Mouse (Mus musculus) heart, embryonic 16.5 days (tissue): ENCODE data around the gene Hapln4. TPM values are rescaled to one million over a fixed set of nuclear protein-coding genes. Genes with fewer than 3 reads are reported as not detected.
A peak's percentile ranks its signal among the peaks of the same experiment; 100 is the strongest.

ENCODE experiments used
- ATAC-seq: fragments of 200-750 bp; cut with Nextera tagmentation; replicated peaks from 2 replicates; pipeline ENCODE4 v1.8.0; 2017; ENCODE audit warnings: moderate number of reproducible peaks; ENCODE audit not compliant: insufficient read depth, low FRiP score; ENCODE audit errors: extremely low read depth
- H3K27ac ChIP-seq: fragments of 300-500 bp; sonication (generic); 2 replicates; pipeline ENCODE4 v1.5.1; 2014; ENCODE audit warnings: mild to moderate bottlenecking, low read length, control low read depth, moderate library complexity
- H3K27me3 ChIP-seq: fragments of 300-500 bp; sonication (generic); 2 replicates; pipeline ENCODE4 v1.6.1; 2014; ENCODE audit warnings: low read length, mixed read lengths; ENCODE audit not compliant: control insufficient read depth, insufficient read depth
- H3K36me3 ChIP-seq: fragments of 300-500 bp; sonication (generic); 2 replicates; pipeline ENCODE4 v1.6.1; 2014; ENCODE audit not compliant: control insufficient read depth, insufficient read depth
- H3K4me1 ChIP-seq: fragments of 300-500 bp; sonication (generic); 2 replicates; pipeline ENCODE4 v1.6.1; 2014; ENCODE audit warnings: low read length, mixed read lengths; ENCODE audit not compliant: control insufficient read depth, insufficient read depth
- H3K4me2 ChIP-seq: fragments of 300-500 bp; sonication (generic); 2 replicates; pipeline ENCODE4 v1.6.1; 2014; ENCODE audit warnings: low read depth, mild to moderate bottlenecking, control low read depth, low read length
- H3K4me3 ChIP-seq: fragments of 300-500 bp; sonication (generic); 2 replicates; pipeline ENCODE4 v1.5.1; 2014; ENCODE audit warnings: mild to moderate bottlenecking, control low read depth, low read length
- H3K9ac ChIP-seq: fragments of 300-500 bp; sonication (generic); 2 replicates; pipeline ENCODE4 v1.6.1; 2014; ENCODE audit warnings: low read length, control low read depth
- H3K9me3 ChIP-seq: fragments of 300-500 bp; sonication (generic); replicated peaks from 2 replicates; pipeline ENCODE4 v1.6.1; 2016; ENCODE audit warnings: low read length; ENCODE audit not compliant: control insufficient read depth
- WGBS: fragments of 180-500 bp; shearing (Covaris S2); extraction: QIAGEN DNeasy Blood & Tissue Kit; methylation state at CpG from one replicate; pipeline ENCODE4 v1.1.7; 2014; 5-methylcytosine and 5-hydroxymethylcytosine counted together
- polyA plus RNA-seq: library from polyadenylated mRNA; unstranded; fragments of >200 nt; fragmentation: Nextera tagmentation; extraction: Ambion mirVana; gene quantifications from 2 replicates; pipeline ENCODE4 v1.2.1, GENCODE M21; 2015

The Hapln4 gene
- polyA plus RNA-seq, 1 experiment from 2014 or later = not detected

DNA sequence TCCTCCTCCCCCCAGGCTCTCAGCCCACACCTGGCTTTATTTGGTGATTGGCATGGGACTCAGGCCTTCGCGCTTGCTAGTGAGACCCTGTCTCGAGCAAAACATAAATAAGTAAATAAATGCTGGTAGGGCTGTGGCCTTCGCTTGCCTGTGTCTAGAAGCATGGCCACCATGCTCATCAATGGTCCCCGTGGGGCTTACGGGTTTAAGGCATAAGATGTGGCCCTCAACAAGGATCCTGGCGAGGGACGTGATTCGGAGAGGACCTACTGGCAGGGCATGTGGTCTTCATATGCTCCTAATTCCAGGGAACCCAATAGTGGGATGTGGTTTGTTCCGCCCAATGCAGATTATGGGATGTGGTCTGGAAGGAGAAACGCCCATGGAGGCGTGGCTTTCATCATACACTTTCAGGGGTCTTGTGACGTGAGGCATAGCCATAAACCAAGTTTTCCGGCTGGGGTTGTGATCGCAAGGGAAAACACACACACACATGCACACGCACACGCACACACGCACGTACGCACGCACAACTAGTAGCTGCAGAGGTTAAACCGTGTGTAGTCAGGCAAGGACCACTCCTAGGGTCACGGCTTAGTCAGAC is 28.0 kb downstream of the Hapln4 start:
- Histone ChIP-seq H3K4me2 (no peak overlapping the region), H3K4me1 (no peaks in the 10 kb centered on the region), H3K9me3 (no peaks in the 10 kb centered on the region), H3K36me3 (no peaks in the 10 kb centered on the region), H3K27me3 (peaks cover 59% of the 10 kb centered on the region), H3K9ac (no peak overlapping the region), H3K4me3 (no peak overlapping the region), H3K27ac (no peak overlapping the region)
- 49% methylated on average over 23 of the region's 23 CpGs for WGBS
- no peak for ATAC-seq

DNA sequence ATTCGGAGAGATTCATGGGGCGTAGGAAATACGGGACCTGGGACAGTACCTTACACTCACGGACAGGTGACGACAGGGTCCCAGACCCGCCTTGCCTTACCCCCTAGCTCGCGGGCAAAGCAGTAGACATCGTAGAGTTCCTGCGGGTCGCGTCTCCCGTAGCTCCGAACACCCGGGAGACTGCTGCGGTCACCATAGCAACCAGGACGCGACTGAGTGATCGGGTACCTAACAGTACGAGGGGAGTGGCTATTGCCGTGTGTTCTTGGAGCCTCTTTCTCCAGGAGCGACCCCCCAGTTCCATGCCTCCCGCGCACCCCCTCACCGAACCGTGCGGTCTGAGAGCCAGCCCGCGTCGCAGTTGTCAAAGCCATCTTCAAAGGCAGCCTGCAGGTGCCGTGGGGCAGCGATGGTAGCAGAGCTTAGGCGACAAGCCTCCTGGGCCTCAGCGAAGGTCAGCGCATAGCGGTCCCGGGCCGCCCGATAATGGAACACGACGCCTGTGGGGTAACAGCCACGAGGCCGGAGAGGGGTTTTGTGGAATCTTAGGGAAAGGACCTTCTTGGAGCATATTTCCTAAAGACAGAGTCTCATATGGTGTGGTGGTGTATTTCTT is 29.3 kb downstream of the Hapln4 start:
- no peaks in the 10 kb centered on the region for H3K36me3 ChIP-seq
- no peak overlapping the region for H3K4me3 ChIP-seq
- H3K27ac ChIP-seq = no peak overlapping the region
- WGBS = 8% methylated on average over 43 of the region's 43 CpGs
- peaks cover 71% of the 10 kb centered on the region for H3K27me3 ChIP-seq
- no peaks in the 10 kb centered on the region for H3K4me1 ChIP-seq
- no peaks in the 10 kb centered on the region for H3K9me3 ChIP-seq
- no peak overlapping the region for H3K4me2 ChIP-seq
- no peak for ATAC-seq
- H3K9ac ChIP-seq = no peak overlapping the region

DNA sequence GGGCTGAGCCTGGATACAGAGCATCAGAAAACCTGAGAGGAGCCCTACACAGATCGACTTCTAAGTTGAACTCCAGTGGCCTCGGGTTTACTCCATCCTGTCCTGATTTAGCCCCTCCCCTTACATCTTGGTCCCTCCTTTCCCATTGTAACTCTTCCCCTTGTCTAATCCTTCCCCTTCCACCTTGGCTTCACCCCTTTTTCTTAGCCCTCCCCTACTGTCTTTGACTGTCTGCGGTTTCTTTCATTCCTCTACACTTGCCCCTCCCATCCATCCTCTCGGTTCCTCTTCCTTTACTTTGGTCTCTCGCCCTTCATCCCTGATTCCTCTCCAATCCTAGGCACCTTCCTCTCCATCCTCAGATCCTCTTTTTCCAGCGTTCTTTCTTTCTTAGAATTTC is 31.2 kb downstream of the Hapln4 start:
- WGBS = 18% methylated on average over 6 of the region's 6 CpGs

DNA sequence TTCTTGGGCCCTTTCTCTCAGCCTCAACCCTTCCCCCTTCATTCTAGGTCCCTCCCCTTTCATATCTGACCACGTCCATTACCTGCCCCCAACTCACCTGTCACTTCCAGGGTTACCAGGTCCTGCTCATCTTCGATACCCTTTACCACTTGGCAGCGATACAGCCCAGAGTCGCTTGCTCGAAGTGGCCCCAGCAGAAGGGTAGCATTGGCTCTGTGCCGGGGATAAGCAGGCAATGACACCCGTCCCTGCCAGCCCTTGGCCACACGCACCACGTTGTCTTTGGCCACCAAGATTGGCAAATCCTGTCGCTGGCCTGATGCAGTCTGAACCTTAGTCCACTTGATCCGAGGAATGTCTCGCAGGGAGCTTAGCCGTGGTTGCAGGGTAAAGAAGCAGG is 31.6 kb downstream of the Hapln4 start:
- 65% methylated on average over 13 of the region's 13 CpGs for WGBS

More for the DNA sequence above, 31.2 kb downstream of the Hapln4 start:
- H3K27ac ChIP-seq = no peak overlapping the region
- H3K4me2 ChIP-seq = no peak overlapping the region
- H3K36me3 ChIP-seq = no peaks in the 10 kb centered on the region
- ATAC-seq = no peak
- H3K27me3 ChIP-seq = peaks cover 90% of the 10 kb centered on the region
- H3K9ac ChIP-seq = no peak overlapping the region
- no peaks in the 10 kb centered on the region for H3K4me1 ChIP-seq
- H3K9me3 ChIP-seq = no peaks in the 10 kb centered on the region
- no peak overlapping the region for H3K4me3 ChIP-seq

DNA sequence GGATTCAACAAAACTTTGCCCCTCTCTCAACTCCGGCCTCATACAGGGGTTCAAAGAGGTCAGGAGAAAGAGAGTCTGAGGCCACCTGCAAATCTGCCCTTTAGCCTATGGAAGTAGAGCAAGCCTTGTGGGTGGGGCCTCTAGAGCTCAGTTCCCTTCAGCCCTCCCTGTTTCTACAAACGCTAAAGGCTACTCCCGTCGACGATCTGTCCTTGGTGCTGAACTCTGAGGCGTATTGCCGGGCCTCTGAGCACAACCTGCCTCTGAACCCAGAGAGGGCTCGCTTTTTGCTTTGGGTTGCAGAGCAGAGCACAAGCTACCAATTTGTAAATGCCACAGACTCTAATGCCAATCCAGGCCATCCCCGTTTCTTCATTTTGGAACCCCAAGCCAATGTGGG is 34.4 kb downstream of the Hapln4 start:
- H3K9ac ChIP-seq = no peak overlapping the region
- no peaks in the 10 kb centered on the region for H3K9me3 ChIP-seq
- no peak overlapping the region for H3K27ac ChIP-seq
- no peak overlapping the region for H3K4me3 ChIP-seq
- WGBS = 7% methylated on average over 9 of the region's 9 CpGs
- H3K27me3 ChIP-seq = peaks cover 77% of the 10 kb centered on the region
- H3K4me2 ChIP-seq = no peak overlapping the region
- no peak for ATAC-seq
- H3K36me3 ChIP-seq = no peaks in the 10 kb centered on the region
- no peaks in the 10 kb centered on the region for H3K4me1 ChIP-seq

More for the DNA sequence above, 31.6 kb downstream of the Hapln4 start:
- Histone ChIP-seq H3K36me3 (no peaks in the 10 kb centered on the region), H3K9ac (no peak overlapping the region), H3K4me1 (no peaks in the 10 kb centered on the region), H3K4me3 (no peak overlapping the region), H3K27me3 (peaks cover 93% of the 10 kb centered on the region), H3K27ac (no peak overlapping the region), H3K9me3 (no peaks in the 10 kb centered on the region), H3K4me2 (no peak overlapping the region)
- ATAC-seq = no peak

DNA sequence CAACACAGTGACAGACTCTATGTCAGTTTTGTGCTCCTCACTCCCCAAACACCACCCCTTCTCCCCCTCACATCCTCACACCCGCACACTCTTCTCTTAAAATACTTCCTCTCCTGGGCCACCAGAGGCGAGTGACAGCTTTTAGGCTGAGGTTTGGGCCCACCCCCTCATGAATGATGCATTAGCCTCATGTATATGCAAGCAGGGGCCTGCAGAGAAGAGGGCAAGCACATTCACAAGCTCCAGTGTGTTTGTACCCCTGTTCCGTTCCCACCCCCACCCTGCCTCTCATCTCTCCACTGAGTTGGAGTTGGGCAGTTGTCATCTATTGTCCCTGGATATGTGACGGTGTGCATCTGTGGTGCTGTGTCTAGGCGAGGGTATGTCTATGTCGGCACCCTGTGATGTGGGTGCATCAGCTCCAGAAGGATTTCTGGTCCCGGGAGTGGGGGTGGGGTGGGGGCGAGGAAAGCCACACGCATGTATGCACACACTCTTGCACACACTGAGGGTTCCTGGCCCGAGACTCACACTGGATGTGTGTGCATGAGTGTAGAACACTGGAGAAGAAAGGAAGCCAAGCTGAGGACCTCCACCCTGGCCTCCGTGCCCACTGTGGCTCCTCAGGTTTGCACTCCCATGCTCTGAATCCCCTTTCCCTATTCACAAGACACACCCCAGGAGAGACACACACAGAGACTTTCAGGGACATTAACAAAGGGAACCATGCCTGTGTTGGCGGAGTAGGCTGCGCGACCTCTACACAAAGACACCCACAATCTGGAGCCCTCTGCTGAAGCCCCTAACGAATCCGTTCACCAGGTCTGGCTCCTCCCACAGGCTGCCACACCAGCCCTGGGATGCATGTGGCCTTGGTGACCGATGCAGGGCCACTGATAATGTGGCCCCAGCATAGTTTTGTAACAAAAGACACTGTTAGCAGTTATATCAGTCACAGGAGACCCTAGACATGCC is 35.8 kb downstream of the Hapln4 start:
- 13% methylated on average over 17 of the region's 17 CpGs for WGBS
- no peaks in the 10 kb centered on the region for H3K9me3 ChIP-seq
- H3K27me3 ChIP-seq = peaks cover 64% of the 10 kb centered on the region
- no peak overlapping the region for H3K27ac ChIP-seq
- no peak for ATAC-seq
- H3K36me3 ChIP-seq = no peaks in the 10 kb centered on the region
- no peak overlapping the region for H3K4me2 ChIP-seq
- no peak overlapping the region for H3K9ac ChIP-seq
- H3K4me1 ChIP-seq = no peaks in the 10 kb centered on the region
- no peak overlapping the region for H3K4me3 ChIP-seq

DNA sequence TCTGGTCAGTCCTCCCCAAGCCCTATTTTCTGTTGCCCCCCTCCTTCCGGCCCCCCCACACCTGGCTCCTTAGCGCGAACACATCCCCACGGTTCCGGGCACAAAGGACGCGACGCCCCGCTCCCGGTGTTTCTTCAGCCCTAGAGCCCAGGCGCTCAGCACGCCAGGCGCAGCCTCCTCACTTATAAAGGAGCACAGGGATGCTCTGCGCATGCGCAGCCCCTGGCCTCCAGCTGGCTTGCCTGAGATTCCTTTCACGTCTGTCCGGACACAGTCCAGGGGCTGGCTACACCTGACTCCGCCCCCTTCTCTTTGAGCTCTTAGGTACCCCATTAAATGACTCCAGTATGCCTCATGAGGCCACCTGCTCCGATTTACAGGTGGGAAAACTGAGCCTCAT is 37.4 kb downstream of the Hapln4 start, which contains the start of gene Ncan:
Gene Ncan (minus strand): TSS at position 207 of the 400 bp plus-strand sequence.
- no peak within 1 kb of the TSS for H3K4me3 ChIP-seq
- 0 out of 2 replicates have a peak, but pooled peaks have one; percentile 33 for ATAC-seq
- WGBS = 4% methylated on average over 19 of the region's 19 CpGs
- peaks cover 54% of the 10 kb centered on the region for H3K27me3 ChIP-seq
- H3K36me3 ChIP-seq = no peaks in the 10 kb centered on the region
- no peak within 1 kb of the TSS; the same call in 1 of the 2 replicates for H3K4me2 ChIP-seq
- H3K4me1 ChIP-seq = no peaks in the 10 kb centered on the region
- no peaks in the 10 kb centered on the region for H3K9me3 ChIP-seq
- no peak within 1 kb of the TSS for H3K27ac ChIP-seq
- no peak within 1 kb of the TSS for H3K9ac ChIP-seq

DNA sequence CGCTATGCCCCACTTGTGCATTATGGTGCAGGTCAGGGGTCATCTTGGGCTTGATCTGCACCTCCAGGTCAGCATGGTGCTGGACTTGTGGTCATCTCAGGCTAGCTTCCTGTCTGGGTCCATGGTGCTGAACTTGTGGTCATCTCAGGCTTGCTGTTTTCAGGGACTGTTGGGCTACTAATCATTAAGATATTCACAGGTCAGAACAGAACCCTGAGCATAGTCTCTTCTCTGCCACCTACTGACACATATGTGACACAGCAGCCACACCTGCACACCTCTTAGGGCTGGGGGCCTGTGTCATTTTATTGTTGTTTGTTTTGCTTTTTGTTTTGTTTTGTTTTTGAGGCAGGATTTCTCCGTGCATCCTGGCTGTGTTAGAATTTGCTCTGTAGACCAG is 39.6 kb downstream of the Hapln4 start:
- Histone ChIP-seq H3K36me3 (no peaks in the 10 kb centered on the region), H3K4me2 (no peak overlapping the region), H3K27ac (no peak overlapping the region), H3K27me3 (peaks cover 35% of the 10 kb centered on the region), H3K4me3 (no peak overlapping the region), H3K9me3 (no peaks in the 10 kb centered on the region), H3K9ac (no peak overlapping the region), H3K4me1 (no peaks in the 10 kb centered on the region; the same call in 1 of the 2 replicates)
- WGBS = 51% methylated on average over 2 of the region's 2 CpGs
- ATAC-seq = no peak

DNA sequence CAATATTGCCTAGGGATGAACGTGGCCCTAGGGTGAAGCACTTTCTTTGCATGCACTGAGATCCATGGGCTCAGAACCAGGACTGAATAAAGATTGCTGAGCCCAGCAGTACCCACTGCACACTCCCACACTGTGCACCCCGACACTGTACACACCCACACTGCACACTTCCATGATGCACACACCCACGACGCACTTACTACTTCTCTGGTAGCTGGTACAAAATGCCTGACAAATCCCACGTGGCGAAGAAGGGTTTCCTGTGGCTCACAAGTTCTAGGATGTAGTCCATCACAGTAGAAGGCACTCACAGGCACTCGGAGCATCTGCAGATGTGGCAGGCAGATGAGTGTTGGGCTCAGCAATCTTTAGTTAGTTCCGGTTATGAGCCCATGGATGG is 41.7 kb downstream of the Hapln4 start:
- Histone ChIP-seq H3K4me1 (peaks cover 15% of the 10 kb centered on the region), H3K9me3 (no peaks in the 10 kb centered on the region), H3K36me3 (no peaks in the 10 kb centered on the region), H3K4me3 (no peak overlapping the region), H3K27ac (no peak overlapping the region), H3K9ac (no peak overlapping the region), H3K27me3 (peaks cover 14% of the 10 kb centered on the region), H3K4me2 (no peak overlapping the region)
- no peak for ATAC-seq
- 52% methylated on average over 8 of the region's 8 CpGs for WGBS
